7 mouse cellular contexts compared by ENCODE assay signal in genomic region chr11:69395634-69396373, GRCm38 (mm10). TPM values are rescaled to one million over a fixed set of nuclear protein-coding genes. Genes with fewer than 3 reads are reported as not detected.
DNase-seq lines count a peak whose midpoint lies in the region; ATAC-seq lines count a peak whose summit lies in the region.

No protein-coding gene starts in this region.

- peak overlapping the region; percentile 78 for H3K9ac ChIP-seq in embryonic facial prominence, embryonic 11.5 days (replicated peaks; ENCODE audit: low read length)
- H3K9ac ChIP-seq in limb, embryonic 11.5 days (ENCODE audit: low read length), result peak overlapping the region; percentile 90
- H3K9ac ChIP-seq in midbrain, embryonic 14.5 days (replicated peaks; ENCODE audit: low read length), result peak overlapping the region; percentile 73

- no peaks in the 10 kb centered on the region for H3K27me3 ChIP-seq in embryonic facial prominence, embryonic 11.5 days (ENCODE audit: control insufficient read depth, insufficient read depth, low read length)
- H3K27me3 ChIP-seq in limb, embryonic 11.5 days (ENCODE audit: control insufficient read depth, insufficient read depth, low read length), result no peaks in the 10 kb centered on the region
- no peaks in the 10 kb centered on the region for H3K27me3 ChIP-seq in midbrain, embryonic 14.5 days (ENCODE audit: control insufficient read depth, insufficient read depth, low read length)

- peak; percentile 81 for ATAC-seq in embryonic facial prominence, embryonic 11.5 days (replicated peaks; ENCODE audit: insufficient number of reproducible peaks, low FRiP score, low TSS enrichment, low read depth)
- peak; percentile 78 for ATAC-seq in limb, embryonic 11.5 days (ENCODE audit: insufficient number of reproducible peaks, low FRiP score, low TSS enrichment, low read depth)
- peak; percentile 90 for ATAC-seq in midbrain, embryonic 14.5 days (ENCODE audit: low FRiP score, low TSS enrichment)

- peak overlapping the region; percentile 52 for H3K4me3 ChIP-seq in embryonic facial prominence, embryonic 11.5 days (ENCODE audit: low read depth, low read length)
- H3K4me3 ChIP-seq in limb, embryonic 11.5 days (ENCODE audit: low read depth, low read length), result peak overlapping the region; percentile 62
- H3K4me3 ChIP-seq in midbrain, embryonic 14.5 days (replicated peaks; ENCODE audit: low read depth, low read length), result peak overlapping the region; percentile 65

- H3K27ac ChIP-seq in embryonic facial prominence, embryonic 11.5 days (replicated peaks; ENCODE audit: low read depth, low read length), result peak overlapping the region; percentile 74
- peak overlapping the region; percentile 90 for H3K27ac ChIP-seq in limb, embryonic 11.5 days (replicated peaks; ENCODE audit: low read depth, low read length)
- peak overlapping the region; percentile 96 for H3K27ac ChIP-seq in midbrain, embryonic 14.5 days (replicated peaks; ENCODE audit: low read depth, low read length)

- H3K36me3 ChIP-seq in embryonic facial prominence, embryonic 11.5 days (replicated peaks; ENCODE audit: control insufficient read depth, insufficient read depth, low read depth, low read length), result no peaks in the 10 kb centered on the region; the same call in 1 of the 2 replicates
- peaks cover 12% of the 10 kb centered on the region for H3K36me3 ChIP-seq in limb, embryonic 11.5 days (ENCODE audit: control insufficient read depth, insufficient read depth, low read length)
- peaks cover 34% of the 10 kb centered on the region for H3K36me3 ChIP-seq in midbrain, embryonic 14.5 days (ENCODE audit: control insufficient read depth, insufficient read depth, low read length)

- DNase-seq in adrenal gland, postnatal 10 days, result peak; percentile 93
- DNase-seq in embryonic facial prominence, embryonic 11.5 days (ENCODE audit: low spot score), result peak; percentile 99
- peak; percentile 100 for DNase-seq in heart, adult 11 months
- DNase-seq in kidney, adult 18-20 months, result peak; percentile 97
- DNase-seq in limb, embryonic 11.5 days (ENCODE audit: low spot score), result peak; percentile 96
- peak; percentile 99 for DNase-seq in midbrain, embryonic 14.5 days
- peak; percentile 84 to 89 for DNase-seq in spleen, adult 18-20 months

- H3K4me1 ChIP-seq in embryonic facial prominence, embryonic 11.5 days (ENCODE audit: control insufficient read depth, insufficient read depth, low read length), result peaks cover 10% of the 10 kb centered on the region
- H3K4me1 ChIP-seq in limb, embryonic 11.5 days (ENCODE audit: control insufficient read depth, insufficient read depth, low read length), result peaks cover 36% of the 10 kb centered on the region
- H3K4me1 ChIP-seq in midbrain, embryonic 14.5 days (ENCODE audit: control insufficient read depth, insufficient read depth, low read length), result peaks cover 17% of the 10 kb centered on the region; the same call in 1 of the 2 replicates

- no peaks in the 10 kb centered on the region for H3K9me3 ChIP-seq in embryonic facial prominence, embryonic 11.5 days (replicated peaks; ENCODE audit: control insufficient read depth, low read length)
- H3K9me3 ChIP-seq in limb, embryonic 11.5 days (ENCODE audit: control insufficient read depth, low read length), result no peaks in the 10 kb centered on the region
- no peaks in the 10 kb centered on the region for H3K9me3 ChIP-seq in midbrain, embryonic 14.5 days (ENCODE audit: control insufficient read depth, low read length)

- peak overlapping the region; percentile 63 for H3K4me2 ChIP-seq in embryonic facial prominence, embryonic 11.5 days (ENCODE audit: low read depth, low read length)
- peak overlapping the region; percentile 80 for H3K4me2 ChIP-seq in limb, embryonic 11.5 days (ENCODE audit: low read depth, severe bottlenecking)
- H3K4me2 ChIP-seq in midbrain, embryonic 14.5 days (ENCODE audit: low read length), result peak overlapping the region; percentile 84

- WGBS in embryonic facial prominence, embryonic 11.5 days, result under 1% methylated on average over 48 of the region's 48 CpGs
- WGBS in limb, embryonic 11.5 days, result under 1% methylated on average over 48 of the region's 48 CpGs
- WGBS in midbrain, embryonic 14.5 days, result under 1% methylated on average over 48 of the region's 48 CpGs

RNA-seq across cellular contexts. Expression of gene Cyb5d1, which starts 0.4 kb away (rescaled TPM):
- 10 to 100 TPM; 32.4 to 38.9 TPM for total RNA-seq in adrenal gland, postnatal 10 days (2021)
- 33.3 TPM in 2 replicates for polyA plus RNA-seq in embryonic facial prominence, embryonic 11.5 days (2014; fragmentation: Nextera tagmentation; extraction: Ambion mirVana)
- polyA plus RNA-seq in limb, embryonic 11.5 days (2014; fragmentation: Nextera tagmentation; extraction: Ambion mirVana), result 29.2 and 37.0 TPM in 2 replicates
- polyA plus RNA-seq in midbrain, embryonic 14.5 days (2014; fragmentation: Nextera tagmentation; extraction: Ambion mirVana), result 17.0 and 24.8 TPM in 2 replicates

RNA-seq across cellular contexts. Expression of gene Naa38, which starts 0.5 kb away (rescaled TPM):
- 100 to 1,000 TPM; 124 to 138 TPM for total RNA-seq in adrenal gland, postnatal 10 days (2021)
- polyA plus RNA-seq in embryonic facial prominence, embryonic 11.5 days (2014; fragmentation: Nextera tagmentation; extraction: Ambion mirVana), result 123 and 135 TPM in 2 replicates
- polyA plus RNA-seq in limb, embryonic 11.5 days (2014; fragmentation: Nextera tagmentation; extraction: Ambion mirVana), result 129 and 141 TPM in 2 replicates
- 97.6 and 123 TPM in 2 replicates for polyA plus RNA-seq in midbrain, embryonic 14.5 days (2014; fragmentation: Nextera tagmentation; extraction: Ambion mirVana)

RNA-seq across cellular contexts. Expression of gene Tmem88, which starts 2.2 kb away (rescaled TPM):
- 10 to 100 TPM; 29.1 to 33.0 TPM for total RNA-seq in adrenal gland, postnatal 10 days (2021)
- polyA plus RNA-seq in embryonic facial prominence, embryonic 11.5 days (2014; fragmentation: Nextera tagmentation; extraction: Ambion mirVana), result 13.6 and 18.1 TPM in 2 replicates
- polyA plus RNA-seq in limb, embryonic 11.5 days (2014; fragmentation: Nextera tagmentation; extraction: Ambion mirVana), result 22.7 and 23.6 TPM in 2 replicates
- polyA plus RNA-seq in midbrain, embryonic 14.5 days (2014; fragmentation: Nextera tagmentation; extraction: Ambion mirVana), result 2.6 and 4.9 TPM in 2 replicates

RNA-seq across cellular contexts. Expression of gene Kdm6b, which starts 17.7 kb away (rescaled TPM):
- total RNA-seq in adrenal gland, postnatal 10 days (2021), result 10 to 100 TPM; 49.0 to 53.4 TPM
- 25.9 and 26.2 TPM in 2 replicates for polyA plus RNA-seq in embryonic facial prominence, embryonic 11.5 days (2014; fragmentation: Nextera tagmentation; extraction: Ambion mirVana)
- polyA plus RNA-seq in limb, embryonic 11.5 days (2014; fragmentation: Nextera tagmentation; extraction: Ambion mirVana), result 42.4 and 44.5 TPM in 2 replicates
- 41.1 and 41.2 TPM in 2 replicates for polyA plus RNA-seq in midbrain, embryonic 14.5 days (2014; fragmentation: Nextera tagmentation; extraction: Ambion mirVana)

RNA-seq across cellular contexts. Expression of gene Chd3, which starts 26.6 kb away (rescaled TPM):
- total RNA-seq in adrenal gland, postnatal 10 days (2021), result 100 to 1,000 TPM in 1 of 2 experiments, 10 to 100 TPM in 1; 93.8 to 128 TPM
- 48.0 and 52.1 TPM in 2 replicates for polyA plus RNA-seq in embryonic facial prominence, embryonic 11.5 days (2014; fragmentation: Nextera tagmentation; extraction: Ambion mirVana)
- polyA plus RNA-seq in limb, embryonic 11.5 days (2014; fragmentation: Nextera tagmentation; extraction: Ambion mirVana), result 58.6 and 68.0 TPM in 2 replicates
- 77.5 and 80.8 TPM in 2 replicates for polyA plus RNA-seq in midbrain, embryonic 14.5 days (2014; fragmentation: Nextera tagmentation; extraction: Ambion mirVana)

Comparison
In these comparisons a context has a peak if more than half of its experiments do, and no peak if none do; other contexts are left out.
1. Peak in every context shown above with its lines: DNase-seq, ATAC-seq, H3K4me3 ChIP-seq and H3K27ac ChIP-seq.